ENCODE assay signal across 8 mouse cellular contexts in genomic region chr13:114895896-114896295, GRCm38 (mm10). TPM values are rescaled to one million over a fixed set of nuclear protein-coding genes. Genes with fewer than 3 reads are reported as not detected.
DNase-seq lines count a peak whose midpoint lies in the region; ATAC-seq lines count a peak whose summit lies in the region.

No protein-coding gene starts in this region.

- no peak overlapping the region for H3K9ac ChIP-seq in lung, embryonic 16.5 days (ENCODE audit: low read length)

- H3K4me2 ChIP-seq in lung, embryonic 16.5 days (ENCODE audit: low read depth, low read length), result no peak overlapping the region

- no peak overlapping the region for H3K4me3 ChIP-seq in lung, embryonic 16.5 days (ENCODE audit: low read length)

- peak; percentile 74 for ATAC-seq in lung, embryonic 16.5 days (ENCODE audit: low read depth)

- no peaks in the 10 kb centered on the region for H3K9me3 ChIP-seq in lung, embryonic 16.5 days (ENCODE audit: control insufficient read depth, low read length)

- H3K36me3 ChIP-seq in lung, embryonic 16.5 days (ENCODE audit: control insufficient read depth, insufficient read depth, low read length), result no peaks in the 10 kb centered on the region

- H3K27me3 ChIP-seq in lung, embryonic 16.5 days (ENCODE audit: control insufficient read depth, insufficient read depth, low read depth, low read length), result no peaks in the 10 kb centered on the region

- peak overlapping the region; percentile 67 for H3K27ac ChIP-seq in lung, embryonic 16.5 days (ENCODE audit: low read length)

- 33% methylated on average over 7 of the region's 7 CpGs for WGBS in lung, embryonic 16.5 days

- peaks cover 17% of the 10 kb centered on the region for H3K4me1 ChIP-seq in lung, embryonic 16.5 days (replicated peaks; ENCODE audit: control insufficient read depth, insufficient read depth, low read length)

- DNase-seq in urinary bladder, postnatal 25 days (ENCODE audit: low spot score), result peak; percentile 18
- DNase-seq in urinary bladder, postnatal 10 days (ENCODE audit: low spot score), result no peak
- peak; percentile 76 for DNase-seq in induced T-regulatory cell, adult 2 months (ENCODE audit: low read depth)
- peak; percentile 35 to 50 for DNase-seq in urinary bladder, postnatal 36 days (ENCODE audit: low spot score in 2 of 2)
- DNase-seq in cerebellum, adult 9-10 months, result no peak
- no peak for DNase-seq in spleen, postnatal 4 days (ENCODE audit: low spot score in 2 of 2)
- no peak for DNase-seq in cerebellum, postnatal 4 days (ENCODE audit: low spot score in 2 of 2)

RNA-seq across cellular contexts. Expression of gene Itga2, which starts 36.0 kb away (rescaled TPM):
- polyA plus RNA-seq in lung, embryonic 16.5 days (2015; fragmentation: Nextera tagmentation; extraction: Ambion mirVana), result 9.6 and 10.1 TPM in 2 replicates

Comparison
In these comparisons a context has a peak if more than half of its experiments do, and no peak if none do; other contexts are left out.
1. DNase-seq: peak in urinary bladder, postnatal 25 days (single experiment), induced T-regulatory cell, adult 2 months (single experiment) and urinary bladder, postnatal 36 days (2 of 2); none in urinary bladder, postnatal 10 days (single experiment), cerebellum, adult 9-10 months (single experiment), spleen, postnatal 4 days (0 of 2) and cerebellum, postnatal 4 days (0 of 2).